Mouse (Mus musculus): Measurements from ENCODE around the gene Ggt6.

- TF ChIP-seq GATA1 (IDR thresholded peaks at IDR 0.05; ENCODE audit: borderline replicate concordance, low read length) (no peak), FLI1 (IDR thresholded peaks at IDR 0.05; ENCODE audit: low read length) (no peak)
Observed at GRCm38 (mm10) chr11:72429288-72429690, 6.0 kb upstream of the Ggt6 start.
